Mouse (Mus musculus): ENCODE results near the gene Gm16253.

GRCm38 (mm10) chr3:96590657-96591056, 13.9 kb downstream of the Gm16253 start:
- TF ChIP-seq CTCF (IDR thresholded peaks at IDR 0.05; ENCODE audit: insufficient read depth, low read depth, low read length) (no peak), POLR2A (IDR thresholded peaks at IDR 0.05; ENCODE audit: insufficient read depth, low read depth, low read length) (no peak)
